In the genomic region with DNA sequence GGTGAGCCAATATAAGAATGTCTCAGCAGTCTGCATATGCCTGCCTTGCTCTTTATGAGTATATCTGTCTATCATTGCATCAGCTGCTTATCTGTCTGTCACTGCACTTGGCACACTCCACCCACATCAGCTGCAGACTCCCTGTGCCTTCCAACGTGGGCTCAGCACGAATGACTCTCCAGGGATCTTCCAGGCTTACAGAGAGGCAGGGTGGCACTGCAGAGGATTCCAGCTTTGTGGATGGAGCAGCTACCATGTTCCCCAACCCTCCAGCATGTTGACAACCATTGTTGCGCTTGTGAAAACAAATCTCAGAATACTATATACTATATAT, we compare ENCODE assay signal across 28 mouse cellular contexts. TPM values are rescaled to one million over a fixed set of nuclear protein-coding genes. Genes with fewer than 3 reads are reported as not detected.
A peak's percentile ranks its signal among the peaks of the same experiment; 100 is the strongest.
DNase-seq lines count a peak whose midpoint lies in the region; ATAC-seq and TF ChIP-seq lines count a peak whose summit lies in the region.
"Had no signal": no experiment of that assay in that cellular context is flagged by ENCODE, and none has a peak within 500 bp of the region (broad histone marks: within the 10 kb centered on the region; RNA-seq: fewer than 3 reads in every experiment).

No protein-coding gene starts in this region.

- WGBS in intestine, postnatal 0 days = 47% methylated on average over 3 of the region's 3 CpGs
- WGBS in intestine, embryonic 15.5 days = 70% methylated on average over 3 of the region's 3 CpGs
- WGBS in lung, postnatal 0 days = 60% methylated on average over 3 of the region's 3 CpGs

- H3K9ac ChIP-seq in intestine, postnatal 0 days (ENCODE audit: low read depth, low read length) = no peak overlapping the region
- no peak overlapping the region for H3K9ac ChIP-seq in intestine, embryonic 15.5 days
- no peak overlapping the region for H3K9ac ChIP-seq in lung, postnatal 0 days (replicated peaks; ENCODE audit: low read depth)
- H3K9ac ChIP-seq: embryonic facial prominence, embryonic 15.5 days; forebrain, embryonic 12.5 days; heart, embryonic 15.5 days; limb, embryonic 13.5 days; liver, embryonic 13.5 days; lung, embryonic 15.5 days; midbrain, embryonic 12.5 days; neural tube, embryonic 13.5 days; stomach, embryonic 15.5 days had no signal

- intact Hi-C loops in gastrocnemius, postnatal 14 days (cut with DNase I; ENCODE audit: low total_unique reads) = no loop called here

- peak; percentile 27 for DNase-seq in gastrocnemius, adult 18-20 months (ENCODE audit: low spot score)
- no peak for DNase-seq in gastrocnemius, postnatal 14 days
- peak; percentile 13 for DNase-seq in lung, postnatal 0 days (ENCODE audit: low spot score)
- DNase-seq in lung, adult 18-20 months = no peak
- DNase-seq in kidney, postnatal 25 days = no peak
- DNase-seq: cerebellum, adult 8-10 months; cerebellum, postnatal 25 days; kidney, adult 8-10 months; liver, embryonic 13.5 days had no signal

- no peak overlapping the region for H3K4me2 ChIP-seq in intestine, postnatal 0 days (replicated peaks; ENCODE audit: low read depth)
- no peak overlapping the region for H3K4me2 ChIP-seq in intestine, embryonic 15.5 days (replicated peaks)
- no peak overlapping the region for H3K4me2 ChIP-seq in lung, postnatal 0 days (replicated peaks; ENCODE audit: low read depth, low read length)
- H3K4me2 ChIP-seq: embryonic facial prominence, embryonic 15.5 days; forebrain, embryonic 12.5 days; heart, embryonic 15.5 days; limb, embryonic 13.5 days; liver, embryonic 13.5 days; lung, embryonic 15.5 days; midbrain, embryonic 12.5 days; neural tube, embryonic 13.5 days; stomach, embryonic 15.5 days had no signal

- peak; percentile 53 for ATAC-seq in intestine, postnatal 0 days
- no peak for ATAC-seq in intestine, embryonic 15.5 days
- ATAC-seq in lung, postnatal 0 days = peak; percentile 49; the same call in 1 of the 2 replicates
- ATAC-seq: hindbrain, embryonic 16.5 days; Patski had no signal

- no peak overlapping the region for H3K4me3 ChIP-seq in intestine, postnatal 0 days (ENCODE audit: low read depth, low read length)
- no peak overlapping the region for H3K4me3 ChIP-seq in intestine, embryonic 15.5 days (replicated peaks)
- H3K4me3 ChIP-seq in lung, postnatal 0 days (ENCODE audit: low read depth, low read length) = no peak overlapping the region
- H3K4me3 ChIP-seq: embryonic facial prominence, embryonic 10.5 days; embryonic facial prominence, embryonic 15.5 days; forebrain, embryonic 12.5 days; heart, embryonic 15.5 days; left cerebral cortex, adult 2 months; limb, embryonic 13.5 days; liver, embryonic 13.5 days; lung, embryonic 15.5 days; midbrain, embryonic 12.5 days; myocyte; neural tube, embryonic 13.5 days; stomach, embryonic 15.5 days had no signal

- H3K27me3 ChIP-seq in intestine, postnatal 0 days (replicated peaks; ENCODE audit: control insufficient read depth, insufficient read depth, low read length) = no peaks in the 10 kb centered on the region
- no peaks in the 10 kb centered on the region for H3K27me3 ChIP-seq in intestine, embryonic 15.5 days (replicated peaks)
- no peaks in the 10 kb centered on the region for H3K27me3 ChIP-seq in lung, postnatal 0 days (replicated peaks; ENCODE audit: insufficient read depth, low read length)
- H3K27me3 ChIP-seq: embryonic facial prominence, embryonic 15.5 days; forebrain, embryonic 12.5 days; heart, embryonic 15.5 days; limb, embryonic 13.5 days; liver, embryonic 13.5 days; lung, embryonic 15.5 days; midbrain, embryonic 12.5 days; neural tube, embryonic 13.5 days; stomach, embryonic 15.5 days had no signal

- H3K36me3 ChIP-seq in intestine, postnatal 0 days (ENCODE audit: control insufficient read depth, insufficient read depth) = no peaks in the 10 kb centered on the region
- no peaks in the 10 kb centered on the region for H3K36me3 ChIP-seq in intestine, embryonic 15.5 days
- no peaks in the 10 kb centered on the region for H3K36me3 ChIP-seq in lung, postnatal 0 days (ENCODE audit: insufficient read depth, low read length)
- H3K36me3 ChIP-seq: embryonic facial prominence, embryonic 10.5 days; embryonic facial prominence, embryonic 15.5 days; forebrain, embryonic 12.5 days; heart, embryonic 15.5 days; limb, embryonic 13.5 days; liver, embryonic 13.5 days; lung, embryonic 15.5 days; midbrain, embryonic 12.5 days; neural tube, embryonic 13.5 days; stomach, embryonic 15.5 days had no signal

- TF ChIP-seq EP300 in lung, postnatal 0 days (IDR thresholded peaks at IDR 0.05) = no peak

- no peaks in the 10 kb centered on the region for H3K4me1 ChIP-seq in intestine, postnatal 0 days (replicated peaks; ENCODE audit: control insufficient read depth, insufficient read depth, low read length)
- 0 out of 2 replicates have a peak, but pooled peaks cover 3% of the 10 kb centered on the region for H3K4me1 ChIP-seq in intestine, embryonic 15.5 days (replicated peaks)
- H3K4me1 ChIP-seq in lung, postnatal 0 days (ENCODE audit: insufficient read depth, low read depth, low read length) = no peaks in the 10 kb centered on the region
- H3K4me1 ChIP-seq: embryonic facial prominence, embryonic 15.5 days; forebrain, embryonic 12.5 days; heart, embryonic 15.5 days; limb, embryonic 13.5 days; lung, embryonic 15.5 days; neural tube, embryonic 13.5 days; stomach, embryonic 15.5 days had no signal

- no peak overlapping the region for H3K27ac ChIP-seq in intestine, postnatal 0 days (ENCODE audit: low read depth, low read length)
- no peak overlapping the region for H3K27ac ChIP-seq in intestine, embryonic 15.5 days
- H3K27ac ChIP-seq in lung, postnatal 0 days (ENCODE audit: low read length) = no peak overlapping the region
- H3K27ac ChIP-seq: embryonic facial prominence, embryonic 10.5 days; embryonic facial prominence, embryonic 15.5 days; forebrain, embryonic 12.5 days; heart, embryonic 15.5 days; kidney, postnatal 0 days; left cerebral cortex, adult 2 months; limb, embryonic 13.5 days; liver, embryonic 13.5 days; lung, embryonic 15.5 days; midbrain, embryonic 12.5 days; neural tube, embryonic 13.5 days; stomach, embryonic 15.5 days had no signal

- no peaks in the 10 kb centered on the region for H3K9me3 ChIP-seq in intestine, postnatal 0 days (ENCODE audit: control insufficient read depth)
- no peaks in the 10 kb centered on the region for H3K9me3 ChIP-seq in intestine, embryonic 15.5 days
- no peaks in the 10 kb centered on the region for H3K9me3 ChIP-seq in lung, postnatal 0 days (ENCODE audit: low read length)
- H3K9me3 ChIP-seq: embryonic facial prominence, embryonic 10.5 days; embryonic facial prominence, embryonic 15.5 days; forebrain, embryonic 12.5 days; heart, embryonic 15.5 days; limb, embryonic 13.5 days; liver, embryonic 13.5 days; lung, embryonic 15.5 days; midbrain, embryonic 12.5 days; neural tube, embryonic 13.5 days; stomach, embryonic 15.5 days had no signal

- no peak for TF ChIP-seq CTCF in intestine, postnatal 0 days (IDR thresholded peaks at IDR 0.05; ENCODE audit: low read depth)
- no peak for TF ChIP-seq CTCF in lung, postnatal 0 days (IDR thresholded peaks at IDR 0.05)

RNA-seq across cellular contexts. Expression of a gene that starts 9.3 kb away (rescaled TPM):
- total RNA-seq in gastrocnemius, adult 18-20 months (2021) = under 1 TPM; 0.07 to 0.09 TPM
- under 1 TPM; 0.04 to 0.07 TPM for total RNA-seq in gastrocnemius, postnatal 14 days (2021)
- 0.03 and 0.04 TPM in 2 replicates for polyA plus RNA-seq in intestine, postnatal 0 days (2015; fragmentation: Nextera tagmentation; extraction: Ambion mirVana)
- polyA plus RNA-seq in intestine, embryonic 15.5 days (2015; fragmentation: Nextera tagmentation; extraction: Ambion mirVana) = 0.13 and 0.15 TPM in 2 replicates
- polyA plus RNA-seq in lung, postnatal 0 days (2015; fragmentation: Nextera tagmentation; extraction: Ambion mirVana) = 0.02 TPM in 1 of 2 replicates, not detected in the other
- total RNA-seq: left cerebral cortex, adult 2 months; left cerebral cortex, postnatal 36 days; megakaryocyte, adult 5-6 weeks; MEL had no signal
- polyA plus RNA-seq: embryonic facial prominence, embryonic 15.5 days; forebrain, embryonic 12.5 days; liver, embryonic 13.5 days; myocyte; neural tube, embryonic 13.5 days; Patski had no signal

Comparison
In these comparisons a context has a peak if more than half of its experiments do, and no peak if none do; other contexts are left out.
1. DNase-seq: peak in gastrocnemius, adult 18-20 months (single experiment) and lung, postnatal 0 days (single experiment); none in gastrocnemius, postnatal 14 days (single experiment), lung, adult 18-20 months (0 of 2) and kidney, postnatal 25 days (0 of 2).